Mouse (Mus musculus): ENCODE data around the gene Nuak2. TPM values are rescaled to one million over a fixed set of nuclear protein-coding genes. Genes with fewer than 3 reads are reported as not detected.

Gene Nuak2
- polyA plus RNA-seq, 1 experiment from 2014 or later: 38.0 TPM

DNA sequence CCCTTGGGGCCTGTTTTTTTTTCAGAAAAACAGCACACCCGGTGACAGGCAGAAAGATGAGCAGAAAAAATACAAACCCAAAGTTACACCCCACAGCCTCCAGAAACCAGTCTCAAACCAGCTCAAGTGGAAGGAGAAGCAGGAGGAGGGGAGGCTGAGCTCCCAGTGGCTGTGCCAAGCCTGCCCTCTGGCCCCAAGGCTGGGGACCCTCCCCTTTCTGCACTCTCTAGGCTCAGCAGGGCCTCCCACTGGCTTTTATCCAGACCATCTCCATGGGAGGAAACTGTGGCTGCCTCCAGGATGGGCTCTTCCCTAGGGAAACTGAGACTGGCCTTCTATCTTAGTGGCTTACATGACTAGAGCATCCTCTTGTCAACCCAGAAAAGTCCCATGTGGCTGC, 40.9 kb downstream of the Nuak2 start:
- H3K4me3 ChIP-seq (replicated peaks; ENCODE audit: low read depth, low read length): no peak overlapping the region
- H3K9ac ChIP-seq (replicated peaks; ENCODE audit: low read length): no peak overlapping the region
- ATAC-seq (ENCODE audit: low FRiP score, low TSS enrichment) (no peak), DNase-seq (no peak)
- H3K27ac ChIP-seq (replicated peaks; ENCODE audit: low read depth, low read length): peak overlapping the region; percentile 37; the same call in 1 of the 2 replicates
- peaks cover 51% of the 10 kb centered on the region for H3K36me3 ChIP-seq (ENCODE audit: control insufficient read depth, insufficient read depth, low read length)
- H3K27me3 ChIP-seq (ENCODE audit: control insufficient read depth, insufficient read depth, low read length): no peaks in the 10 kb centered on the region
- 70% methylated on average over 1 of the region's 1 CpGs for WGBS
- H3K9me3 ChIP-seq (ENCODE audit: control insufficient read depth, low read length): no peaks in the 10 kb centered on the region
- H3K4me2 ChIP-seq (ENCODE audit: low read length): no peak overlapping the region
- no peaks in the 10 kb centered on the region; the same call in 1 of the 2 replicates for H3K4me1 ChIP-seq (ENCODE audit: control insufficient read depth, insufficient read depth, low read length)

DNA sequence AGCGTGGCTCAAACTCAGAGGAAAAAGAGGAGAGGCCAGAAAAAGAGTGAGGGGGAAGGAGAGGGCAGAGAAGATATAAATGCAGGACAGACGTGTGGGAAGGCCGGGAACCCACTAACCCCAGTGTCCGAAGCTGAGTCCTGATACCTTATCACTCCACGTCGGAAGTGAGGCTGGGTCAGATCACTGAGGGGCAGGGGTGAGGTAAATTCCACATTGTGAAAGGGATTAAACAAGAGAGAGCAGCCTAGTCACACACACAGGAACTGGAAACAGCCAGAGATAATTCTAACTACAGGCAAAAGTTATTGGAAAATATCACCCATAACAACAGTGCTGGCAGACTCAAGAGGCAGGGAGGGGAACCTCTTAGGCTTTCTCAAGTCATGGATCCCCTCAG, 46.0 kb downstream of the Nuak2 start:
- H3K27ac ChIP-seq (replicated peaks; ENCODE audit: low read depth, low read length): no peak overlapping the region
- no peak overlapping the region for H3K4me3 ChIP-seq (replicated peaks; ENCODE audit: low read depth, low read length)
- H3K4me1 ChIP-seq (ENCODE audit: control insufficient read depth, insufficient read depth, low read length): no peaks in the 10 kb centered on the region
- no peaks in the 10 kb centered on the region for H3K9me3 ChIP-seq (ENCODE audit: control insufficient read depth, low read length)
- peaks cover 53% of the 10 kb centered on the region for H3K36me3 ChIP-seq (ENCODE audit: control insufficient read depth, insufficient read depth, low read length)
- DNase-seq (no peak), ATAC-seq (ENCODE audit: low FRiP score, low TSS enrichment) (no peak)
- WGBS: 84% methylated on average over 6 of the region's 6 CpGs
- no peak overlapping the region for H3K9ac ChIP-seq (replicated peaks; ENCODE audit: low read length)
- no peaks in the 10 kb centered on the region for H3K27me3 ChIP-seq (ENCODE audit: control insufficient read depth, insufficient read depth, low read length)
- no peak overlapping the region for H3K4me2 ChIP-seq (ENCODE audit: low read length)

DNA sequence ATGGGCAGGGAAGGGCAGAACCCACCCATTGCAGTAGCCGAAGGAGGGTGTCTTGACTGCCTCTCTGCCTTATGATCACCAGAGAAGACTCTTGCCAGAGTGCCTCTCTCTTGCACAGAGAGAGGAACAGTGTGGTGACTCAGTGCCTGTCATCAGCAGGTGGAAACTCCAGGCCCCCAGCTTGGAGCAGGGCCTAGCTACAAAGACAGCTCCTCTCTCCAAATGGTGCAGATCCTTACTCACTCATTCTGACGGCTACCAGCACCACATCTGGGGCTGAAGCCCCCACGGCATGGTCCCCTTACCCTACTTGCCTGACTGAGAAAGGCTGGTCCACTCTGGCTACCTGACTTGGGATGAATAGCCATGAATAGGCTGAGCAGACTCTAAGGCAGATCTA, 48.5 kb downstream of the Nuak2 start:
- Histone ChIP-seq H3K9ac (replicated peaks; ENCODE audit: low read length) (no peak overlapping the region), H3K27ac (replicated peaks; ENCODE audit: low read depth, low read length) (no peak overlapping the region), H3K27me3 (ENCODE audit: control insufficient read depth, insufficient read depth, low read length) (no peaks in the 10 kb centered on the region), H3K4me3 (replicated peaks; ENCODE audit: low read depth, low read length) (no peak overlapping the region), H3K36me3 (ENCODE audit: control insufficient read depth, insufficient read depth, low read length) (peaks cover 31% of the 10 kb centered on the region), H3K4me1 (ENCODE audit: control insufficient read depth, insufficient read depth, low read length) (no peaks in the 10 kb centered on the region), H3K4me2 (ENCODE audit: low read length) (no peak overlapping the region), H3K9me3 (ENCODE audit: control insufficient read depth, low read length) (no peaks in the 10 kb centered on the region)
- DNase-seq: no peak
- WGBS: 92% methylated on average over 3 of the region's 3 CpGs
- ATAC-seq (ENCODE audit: low FRiP score, low TSS enrichment): no peak

DNA sequence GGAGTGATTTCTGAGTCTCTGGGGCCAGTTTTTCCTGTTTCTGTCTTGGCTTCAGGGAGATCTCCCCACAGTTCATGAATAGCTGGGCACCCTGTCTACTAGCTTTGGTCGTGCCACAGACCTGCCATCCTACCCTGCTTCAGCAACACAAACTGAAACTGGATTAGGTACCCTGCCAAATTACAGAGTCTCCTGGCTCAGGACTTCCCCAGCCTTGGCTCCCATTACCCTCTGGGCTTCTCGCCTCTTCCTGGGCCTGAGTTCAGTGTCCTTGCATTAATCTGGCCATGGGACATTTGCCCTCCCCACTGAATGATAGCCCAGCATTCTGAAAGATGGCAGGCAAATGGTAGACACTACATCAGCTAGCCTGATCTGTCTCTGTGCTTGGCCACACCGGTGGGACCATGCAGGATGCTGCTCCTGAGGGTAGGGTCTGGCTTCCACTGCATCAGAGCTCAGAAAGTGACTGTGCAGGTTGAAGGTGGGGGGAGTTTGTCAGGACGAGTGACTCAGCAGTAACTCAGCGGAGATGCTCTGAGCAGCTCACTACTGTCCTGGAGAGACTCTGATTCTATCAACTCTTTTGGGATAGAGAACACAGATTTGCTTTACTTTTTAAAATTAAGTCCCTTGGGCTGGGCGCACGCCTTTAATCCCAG, 49.1 kb downstream of the Nuak2 start:
- Histone ChIP-seq H3K27ac (replicated peaks; ENCODE audit: low read depth, low read length) (no peak overlapping the region), H3K9ac (replicated peaks; ENCODE audit: low read length) (no peak overlapping the region), H3K4me1 (ENCODE audit: control insufficient read depth, insufficient read depth, low read length) (no peaks in the 10 kb centered on the region), H3K4me2 (ENCODE audit: low read length) (no peak overlapping the region), H3K9me3 (ENCODE audit: control insufficient read depth, low read length) (no peaks in the 10 kb centered on the region), H3K4me3 (replicated peaks; ENCODE audit: low read depth, low read length) (no peak overlapping the region), H3K36me3 (ENCODE audit: control insufficient read depth, insufficient read depth, low read length) (peaks cover 28% of the 10 kb centered on the region), H3K27me3 (ENCODE audit: control insufficient read depth, insufficient read depth, low read length) (no peaks in the 10 kb centered on the region)
- DNase-seq: no peak
- WGBS: 90% methylated on average over 7 of the region's 7 CpGs
- no peak for ATAC-seq (ENCODE audit: low FRiP score, low TSS enrichment)

DNA sequence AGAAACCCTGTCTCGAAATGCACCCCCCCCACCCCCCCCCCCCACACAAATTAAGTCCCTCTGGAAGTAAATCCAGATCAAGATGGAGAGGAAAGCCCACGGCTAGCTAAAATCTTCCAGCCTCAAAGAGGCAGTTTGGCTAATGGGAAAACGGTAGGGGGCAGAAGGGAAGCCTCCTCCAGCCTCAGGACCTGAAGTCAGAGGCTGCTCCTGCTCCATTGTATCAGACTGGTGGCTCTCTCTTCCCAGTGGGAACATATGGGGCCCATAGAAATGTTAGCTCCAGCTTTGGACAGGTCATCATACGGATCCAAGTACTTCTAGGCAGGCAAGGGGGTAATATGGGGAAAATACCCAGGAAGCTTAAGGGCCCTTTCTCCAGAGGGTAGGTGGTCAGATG, 49.7 kb downstream of the Nuak2 start:
- Histone ChIP-seq H3K4me2 (ENCODE audit: low read length) (no peak overlapping the region), H3K36me3 (ENCODE audit: control insufficient read depth, insufficient read depth, low read length) (peaks cover 27% of the 10 kb centered on the region), H3K4me1 (ENCODE audit: control insufficient read depth, insufficient read depth, low read length) (peaks cover 4% of the 10 kb centered on the region; the same call in 1 of the 2 replicates), H3K9me3 (ENCODE audit: control insufficient read depth, low read length) (no peaks in the 10 kb centered on the region), H3K27me3 (ENCODE audit: control insufficient read depth, insufficient read depth, low read length) (no peaks in the 10 kb centered on the region), H3K9ac (replicated peaks; ENCODE audit: low read length) (no peak overlapping the region), H3K4me3 (replicated peaks; ENCODE audit: low read depth, low read length) (no peak overlapping the region), H3K27ac (replicated peaks; ENCODE audit: low read depth, low read length) (no peak overlapping the region)
- 43% methylated on average over 4 of the region's 4 CpGs for WGBS
- no peak for DNase-seq
- no peak for ATAC-seq (ENCODE audit: low FRiP score, low TSS enrichment)

DNA sequence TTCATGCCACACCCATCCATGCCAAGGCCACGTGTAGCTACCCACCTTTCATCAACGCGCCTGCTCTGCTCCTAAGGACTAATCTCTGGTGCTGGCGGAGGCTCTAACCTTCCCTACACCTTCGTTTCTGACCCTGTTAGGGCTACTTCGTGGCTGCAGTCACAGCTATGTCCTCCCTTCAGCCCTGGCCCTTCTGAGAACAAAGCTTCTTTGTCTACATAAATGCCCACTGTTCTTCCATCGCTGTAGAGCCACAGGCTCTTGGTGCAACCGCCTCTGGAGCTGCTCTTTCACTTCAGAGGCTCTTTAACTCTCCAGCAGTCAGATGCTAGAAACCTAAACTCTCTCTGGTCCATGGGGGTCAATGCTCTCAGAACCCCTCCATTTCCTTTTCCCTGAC, 50.3 kb downstream of the Nuak2 start:
- no peak overlapping the region for H3K27ac ChIP-seq (replicated peaks; ENCODE audit: low read depth, low read length)
- H3K36me3 ChIP-seq (ENCODE audit: control insufficient read depth, insufficient read depth, low read length): peaks cover 24% of the 10 kb centered on the region
- no peaks in the 10 kb centered on the region for H3K9me3 ChIP-seq (ENCODE audit: control insufficient read depth, low read length)
- ATAC-seq (ENCODE audit: low FRiP score, low TSS enrichment) (no peak), DNase-seq (no peak)
- H3K9ac ChIP-seq (replicated peaks; ENCODE audit: low read length): no peak overlapping the region
- WGBS: 61% methylated on average over 8 of the region's 8 CpGs
- H3K4me2 ChIP-seq (ENCODE audit: low read length): no peak overlapping the region
- peaks cover 9% of the 10 kb centered on the region for H3K4me1 ChIP-seq (ENCODE audit: control insufficient read depth, insufficient read depth, low read length)
- H3K27me3 ChIP-seq (ENCODE audit: control insufficient read depth, insufficient read depth, low read length): no peaks in the 10 kb centered on the region
- H3K4me3 ChIP-seq (replicated peaks; ENCODE audit: low read depth, low read length): no peak overlapping the region

DNA sequence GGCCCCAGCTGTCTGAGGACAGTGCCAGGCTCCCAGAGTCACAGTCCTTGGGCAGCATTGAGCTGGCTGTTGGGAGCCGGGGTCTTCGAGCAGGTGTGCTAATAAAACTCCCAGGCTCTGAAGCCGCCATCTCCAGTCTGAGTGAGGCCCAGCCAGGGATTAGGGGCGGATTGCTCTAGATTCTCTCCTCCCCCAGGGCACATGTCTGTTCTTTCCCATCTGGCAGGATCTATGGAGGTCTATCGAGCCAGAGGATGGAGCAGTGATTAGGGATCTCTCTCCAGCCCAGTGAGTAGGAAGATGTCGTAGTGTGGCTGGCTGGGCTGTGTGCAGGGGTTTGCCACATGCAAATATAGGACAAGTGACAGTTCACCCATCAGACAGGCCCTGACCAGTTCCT, 51.0 kb downstream of the Nuak2 start:
- Histone ChIP-seq H3K9me3 (ENCODE audit: control insufficient read depth, low read length) (no peaks in the 10 kb centered on the region), H3K27me3 (ENCODE audit: control insufficient read depth, insufficient read depth, low read length) (no peaks in the 10 kb centered on the region), H3K27ac (replicated peaks; ENCODE audit: low read depth, low read length) (no peak overlapping the region; the same call in 1 of the 2 replicates), H3K4me1 (ENCODE audit: control insufficient read depth, insufficient read depth, low read length) (peaks cover 17% of the 10 kb centered on the region), H3K4me2 (ENCODE audit: low read length) (no peak overlapping the region), H3K4me3 (replicated peaks; ENCODE audit: low read depth, low read length) (no peak overlapping the region), H3K9ac (replicated peaks; ENCODE audit: low read length) (no peak overlapping the region), H3K36me3 (ENCODE audit: control insufficient read depth, insufficient read depth, low read length) (peaks cover 20% of the 10 kb centered on the region)
- ATAC-seq (ENCODE audit: low FRiP score, low TSS enrichment): no peak
- WGBS: 57% methylated on average over 6 of the region's 6 CpGs
- DNase-seq: no peak

DNA sequence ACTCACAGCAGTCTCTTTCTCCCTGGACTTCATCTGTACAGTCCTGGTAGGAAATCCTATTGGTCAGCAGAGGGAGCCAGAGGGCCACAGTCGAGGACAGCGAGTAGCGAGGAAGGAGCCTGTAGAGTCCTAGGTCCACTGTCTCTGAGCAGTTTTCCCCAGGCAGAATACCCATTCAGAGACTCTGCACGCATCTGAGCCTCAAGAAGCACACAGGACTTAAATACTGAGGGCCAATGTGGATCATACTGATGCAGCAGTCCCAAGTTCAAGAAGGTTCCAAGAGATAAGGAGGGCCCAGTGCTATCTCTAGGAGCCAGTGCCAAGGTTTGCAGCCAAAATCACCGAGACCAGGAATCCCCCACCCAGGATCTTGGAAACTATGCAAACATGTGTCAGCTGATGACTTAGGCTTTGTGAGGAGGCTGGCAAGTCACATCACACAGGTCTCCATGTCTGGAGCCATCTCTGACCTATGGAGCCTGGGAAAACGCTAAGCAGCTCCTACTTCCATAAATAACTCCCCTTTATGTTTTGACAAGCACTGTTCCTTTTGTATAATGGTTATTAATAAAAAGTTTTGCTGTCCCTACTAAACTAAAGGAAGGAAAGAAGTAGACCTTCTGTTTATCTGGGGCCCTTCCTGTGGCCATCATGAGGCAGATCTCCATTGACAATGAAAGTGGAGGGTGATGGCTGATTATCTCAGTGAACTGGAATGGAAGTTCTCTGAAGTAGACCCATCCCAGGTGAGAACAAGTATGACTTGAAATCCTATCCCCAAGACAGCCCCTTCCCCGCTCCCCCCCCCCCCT, 52.0 kb downstream of the Nuak2 start:
- peaks cover 26% of the 10 kb centered on the region for H3K4me1 ChIP-seq (ENCODE audit: control insufficient read depth, insufficient read depth, low read length)
- no peak overlapping the region for H3K27ac ChIP-seq (replicated peaks; ENCODE audit: low read depth, low read length)

More for the DNA sequence above, 52.0 kb downstream of the Nuak2 start:
- ATAC-seq (ENCODE audit: low FRiP score, low TSS enrichment) (peak; percentile 81), DNase-seq (peak; percentile 95)
- WGBS: 34% methylated on average over 7 of the region's 7 CpGs
- Histone ChIP-seq H3K9me3 (ENCODE audit: control insufficient read depth, low read length) (no peaks in the 10 kb centered on the region), H3K4me2 (ENCODE audit: low read length) (no peak overlapping the region), H3K36me3 (ENCODE audit: control insufficient read depth, insufficient read depth, low read length) (peaks cover 16% of the 10 kb centered on the region), H3K27me3 (ENCODE audit: control insufficient read depth, insufficient read depth, low read length) (no peaks in the 10 kb centered on the region), H3K9ac (replicated peaks; ENCODE audit: low read length) (no peak overlapping the region), H3K4me3 (replicated peaks; ENCODE audit: low read depth, low read length) (no peak overlapping the region)
